Mouse (Mus musculus): ENCODE data around the gene Ric1. TPM values are rescaled to one million over a fixed set of nuclear protein-coding genes. Genes with fewer than 3 reads are reported as not detected.

Ric1 gene
- 49.1 TPM for polyA plus RNA-seq (2017; shearing (Covaris generic))

DNA sequence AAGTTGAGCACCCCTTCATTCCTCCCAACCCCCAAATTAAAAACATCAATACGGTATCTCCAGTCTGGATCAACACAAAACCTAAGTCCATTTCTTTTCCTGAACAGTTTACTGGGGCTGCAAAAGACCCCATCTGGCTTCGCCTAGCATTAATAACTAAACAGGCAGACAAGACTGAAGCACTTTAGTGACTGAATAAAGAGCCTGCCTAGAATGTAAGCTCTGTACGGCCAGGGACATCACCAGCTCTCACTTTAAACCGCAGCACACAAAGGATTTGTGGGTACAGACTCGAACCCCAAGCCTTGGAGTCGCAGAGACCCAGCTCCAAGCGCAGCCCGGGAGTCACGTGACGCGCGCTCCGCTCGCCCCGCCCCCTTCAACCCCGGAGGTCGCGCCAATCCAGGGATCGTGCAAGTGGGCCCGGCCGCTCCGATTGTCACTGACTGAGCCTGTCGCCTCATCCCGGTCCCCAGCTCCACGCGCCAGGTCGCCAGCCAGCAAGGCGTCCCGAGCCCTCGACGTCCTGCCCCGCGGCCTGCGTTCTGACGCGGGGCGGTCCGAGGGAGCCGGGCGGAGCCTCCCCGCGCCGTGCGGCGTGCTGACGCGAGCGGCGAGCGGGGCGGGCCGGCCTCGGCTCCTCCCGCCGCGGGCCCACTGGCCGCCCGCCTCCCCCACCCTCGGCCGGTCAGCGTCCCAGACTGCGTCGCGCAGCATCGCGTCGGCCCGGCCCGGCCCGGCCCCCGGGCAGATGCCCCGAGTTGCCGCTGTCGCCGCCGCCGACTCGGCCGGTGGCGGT, at the start of gene Ric1:
Ric1 (plus strand) TSS at position 646 of the 799 bp plus-strand sequence.

GRCm38 (mm10) chr19:29647651-29648549, 125.8 kb downstream of the Ric1 start, which contains the start of gene Ermp1:
Gene Ermp1 (minus strand): TSS chr19:29648415.

Other genes with a start within 250 kb of the Ric1 start
- gene Insl6, start 196.9 kb upstream of the Ric1 start, polyA plus RNA-seq (2017; shearing (Covaris generic)), result 51.5 TPM
- gene Rln1, start 187.6 kb upstream of the Ric1 start, polyA plus RNA-seq (2017; shearing (Covaris generic)), result not detected
- 249 TPM for gene Plgrkt, start 154.9 kb upstream of the Ric1 start, polyA plus RNA-seq (2017; shearing (Covaris generic))
- 162 TPM for gene Cd274, start 154.8 kb upstream of the Ric1 start, polyA plus RNA-seq (2017; shearing (Covaris generic))
- 25.2 TPM for gene Pdcd1lg2, start 111.4 kb upstream of the Ric1 start, polyA plus RNA-seq (2017; shearing (Covaris generic))
- 46.7 TPM for gene Ermp1, start 126.1 kb downstream of the Ric1 start, polyA plus RNA-seq (2017; shearing (Covaris generic))
- gene Mlana, start 175.5 kb downstream of the Ric1 start, polyA plus RNA-seq (2017; shearing (Covaris generic)), result 3.3 TPM